Mouse (Mus musculus) cerebellum, adult 9-10 months (tissue): ENCODE measurements around the gene Bsg.
"Not testable (repeated sequence)": the region's sequence is repeated elsewhere in the genome, so short reads cannot be mapped to it uniquely, and the experiment has no call there.

Experiments
- DNase-seq: peaks from one replicate; pipeline ENCODE4 v3.0.0; 2022

The Bsg gene

DNA sequence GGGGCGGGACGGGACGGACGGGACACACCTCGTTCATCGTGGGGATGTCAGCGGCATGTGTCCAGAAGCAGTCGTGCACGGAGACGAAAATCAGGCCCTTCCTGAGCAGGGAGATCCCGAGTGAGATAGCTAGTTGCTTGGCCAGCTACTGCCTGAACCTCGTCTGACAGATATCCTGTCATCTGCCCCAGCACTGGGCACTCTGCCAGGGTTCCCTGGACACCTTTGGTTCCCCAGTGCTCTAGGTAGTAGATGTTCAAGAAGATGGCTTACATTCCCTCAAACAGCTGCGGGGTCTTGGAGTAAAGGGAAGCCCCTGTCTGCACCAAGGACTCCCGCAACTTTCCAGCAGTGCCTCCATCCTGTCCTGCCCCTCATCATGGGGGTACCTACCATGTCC is 32.4 kb downstream of the Bsg start:
- DNase-seq = no peak

DNA sequence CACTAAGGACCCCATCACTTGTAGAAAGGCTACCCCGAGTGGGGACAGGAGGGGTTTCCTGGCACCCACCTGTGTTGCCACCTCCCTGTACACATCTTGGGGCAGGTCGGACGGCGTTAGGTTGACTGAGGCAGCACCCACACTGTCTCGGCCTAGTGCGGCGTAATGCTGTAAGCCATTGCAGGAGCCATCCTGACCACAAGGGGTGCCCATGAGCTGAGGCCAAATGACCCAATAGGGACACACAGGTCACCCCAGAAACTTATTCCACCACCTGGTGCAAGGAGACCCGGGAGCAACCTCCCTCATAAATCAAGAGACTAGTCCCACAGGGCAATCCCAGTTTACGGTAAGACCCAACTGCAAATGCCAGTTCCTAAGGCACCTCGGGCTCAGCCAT is 34.0 kb downstream of the Bsg start:
- no peak for DNase-seq

DNA sequence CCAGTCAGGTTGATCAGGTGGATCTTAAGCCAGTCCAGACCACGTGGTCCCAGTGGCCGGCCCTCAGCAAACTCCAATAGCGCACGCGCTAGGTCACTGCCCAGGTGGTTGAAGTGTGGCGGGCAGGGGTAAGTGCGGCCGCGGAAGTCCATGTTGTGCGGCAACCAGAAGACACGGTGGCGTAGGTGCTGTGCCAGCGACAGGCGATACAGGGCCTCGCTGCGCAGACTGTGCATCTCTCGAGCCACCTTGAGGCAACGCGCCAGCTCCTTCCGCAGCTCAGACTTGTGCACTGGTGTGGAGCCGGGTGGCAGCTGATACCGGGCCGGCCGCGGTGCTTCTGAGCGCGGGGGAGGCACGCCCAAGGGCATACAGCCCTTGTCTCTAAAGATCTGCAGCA is 34.9 kb downstream of the Bsg start:
- no peak for DNase-seq

DNA sequence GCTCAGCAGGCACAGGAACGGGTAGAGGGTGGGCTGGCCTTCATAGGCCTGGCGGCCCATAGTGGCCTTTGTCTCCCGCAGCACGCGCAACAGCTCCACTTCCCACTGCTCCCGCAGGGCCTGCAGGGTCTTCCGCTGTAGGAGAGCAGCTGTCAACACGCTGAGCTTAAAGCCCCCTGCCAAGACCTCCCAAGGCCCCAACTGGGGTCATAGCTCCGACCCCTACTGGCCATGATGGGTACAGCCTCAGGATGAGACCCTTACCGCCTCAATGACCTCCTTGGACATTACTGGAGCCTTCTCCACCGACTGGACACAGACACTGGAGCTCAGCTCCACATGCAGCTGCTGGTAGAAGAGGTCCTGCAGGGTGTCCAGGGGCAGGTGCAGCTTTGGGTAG is 36.6 kb downstream of the Bsg start:
- no peak for DNase-seq

DNA sequence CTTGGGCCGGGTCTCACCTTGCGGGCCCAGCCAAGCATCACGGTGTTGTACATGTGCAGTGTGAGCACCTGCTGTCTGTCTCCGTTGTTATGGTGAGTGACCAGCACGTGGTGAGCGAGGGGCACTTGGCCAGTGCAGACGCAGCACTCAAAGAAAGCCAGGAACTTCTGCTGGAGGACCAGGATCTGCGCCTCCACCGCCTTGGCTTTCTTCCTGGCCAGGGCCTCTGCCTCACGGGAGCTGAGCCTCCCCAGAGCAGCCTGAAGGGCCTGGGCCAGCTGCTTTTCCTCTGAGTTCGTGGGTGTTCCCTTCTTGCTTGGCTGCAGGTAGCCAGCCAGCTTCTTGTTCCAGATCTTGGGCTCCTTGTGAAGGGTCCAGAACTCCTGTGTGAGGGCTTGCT is 38.9 kb downstream of the Bsg start:
- DNase-seq = no peak

DNA sequence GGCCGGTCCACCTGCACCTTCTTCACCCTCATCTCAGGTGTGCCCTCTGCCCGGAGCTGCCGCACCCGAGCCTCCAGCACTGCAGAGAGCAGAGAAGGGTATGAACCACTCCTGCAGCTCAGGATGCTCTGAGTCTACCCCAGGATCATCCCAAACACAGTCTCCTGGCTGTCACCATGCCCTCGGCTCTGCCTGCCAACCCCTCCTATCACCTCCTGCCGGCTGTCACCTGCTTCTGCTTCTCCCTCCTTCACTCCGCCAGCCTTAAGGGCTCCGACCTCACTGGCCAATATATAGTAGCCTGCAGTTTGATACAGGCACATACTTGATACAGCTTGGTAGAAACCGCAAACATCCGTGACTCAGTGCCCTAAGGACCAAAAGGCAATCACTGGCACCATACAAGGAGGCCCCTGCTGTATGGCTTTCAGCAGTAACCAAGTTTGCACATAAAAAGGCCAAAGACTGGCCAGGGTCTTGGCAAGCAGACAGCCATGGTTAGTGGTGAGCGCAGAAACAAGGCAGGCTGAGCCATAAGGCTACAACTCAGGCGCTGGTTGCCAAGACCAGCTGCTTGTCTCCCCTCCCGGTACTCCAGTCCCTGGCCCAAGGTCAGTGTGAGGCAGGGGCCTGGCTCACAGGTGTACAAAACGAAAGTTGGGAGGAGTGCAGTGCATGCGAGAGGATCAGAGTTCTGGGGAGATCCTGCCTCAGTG is 39.5 kb downstream of the Bsg start:
- DNase-seq = peak; percentile 74

DNA sequence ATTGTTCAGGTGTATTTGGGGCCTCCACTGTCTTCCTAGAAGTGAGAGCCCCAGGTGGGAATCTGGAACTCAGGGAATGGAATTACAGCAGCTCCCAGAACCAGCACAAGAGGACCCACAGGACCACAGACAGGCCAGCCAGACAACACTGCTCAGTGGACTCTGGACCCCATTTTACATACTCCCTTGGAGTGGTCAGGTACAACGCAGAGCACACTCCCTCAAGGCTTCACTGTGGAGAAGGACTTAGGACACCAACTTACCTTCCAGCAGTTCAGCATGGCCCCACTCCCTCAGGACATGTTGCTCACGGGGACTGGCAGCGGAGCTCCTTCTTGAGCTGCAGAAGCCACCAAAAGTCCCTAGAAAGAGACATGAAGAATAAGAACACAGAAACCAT is 41.1 kb downstream of the Bsg start:
- DNase-seq = no peak

DNA sequence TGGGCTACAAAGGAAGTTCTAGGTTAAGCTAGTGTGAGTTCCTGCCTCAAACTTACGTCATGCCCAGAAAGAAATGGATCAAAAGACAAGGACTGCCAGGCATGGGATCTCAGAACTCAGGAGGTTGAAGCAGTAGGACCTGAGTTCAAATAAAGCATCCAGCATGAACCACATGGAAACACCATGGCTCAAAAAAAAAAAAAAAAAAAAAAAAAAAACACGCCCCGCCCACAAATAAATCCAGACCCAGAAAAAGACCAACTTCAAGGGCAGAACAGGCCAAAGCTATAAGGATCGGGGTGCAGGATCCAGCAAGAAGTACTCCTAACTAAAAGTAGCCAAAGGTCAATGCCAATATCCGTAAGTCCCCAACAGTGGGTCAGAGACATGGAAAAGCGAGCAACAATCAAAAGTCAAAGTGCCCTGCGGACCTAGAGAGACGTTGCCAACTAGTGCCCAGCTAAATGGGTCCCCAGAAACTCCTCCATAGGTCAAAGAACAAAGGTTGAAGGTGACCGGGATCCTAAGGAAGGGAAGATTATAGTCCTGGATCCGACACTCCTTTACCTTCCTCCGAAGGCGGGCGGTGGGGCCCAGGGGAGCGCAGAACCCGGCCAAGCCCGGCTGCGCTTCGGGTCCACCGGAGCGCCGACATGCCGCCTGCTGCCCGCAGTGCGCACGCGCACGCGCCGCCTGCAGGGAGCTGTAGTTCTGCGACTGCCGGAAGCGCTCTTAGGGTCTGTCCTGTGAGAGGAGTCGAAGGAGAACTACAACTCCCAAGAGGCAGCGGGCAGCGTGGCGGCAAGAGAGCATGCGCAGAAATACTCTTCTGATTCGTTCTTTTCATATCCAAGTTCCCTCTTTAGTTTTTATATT is 41.8 kb downstream of the Bsg start, which contains the start of gene Polrmt:
Polrmt (minus strand) TSS at position 684 of the 876 bp plus-strand sequence.
- DNase-seq = peak; percentile 98

DNA sequence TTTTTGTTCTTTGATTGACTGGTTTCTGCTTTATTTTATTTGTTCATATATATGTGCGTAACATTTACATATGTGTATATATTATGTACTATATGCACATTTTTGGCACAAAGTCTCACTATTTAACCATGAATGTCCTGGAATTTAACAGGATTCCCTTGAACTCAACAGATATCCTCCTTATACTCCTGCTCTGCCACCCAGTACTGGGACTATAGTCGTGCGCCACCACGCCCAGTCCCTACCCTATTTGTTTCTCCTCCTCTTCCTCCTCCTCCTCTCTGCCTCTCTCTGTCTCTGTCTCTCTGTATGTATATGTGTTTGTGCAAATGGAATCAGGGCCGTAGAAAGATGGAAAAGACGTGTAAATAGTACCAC is 42.5 kb downstream of the Bsg start:
- DNase-seq = no peak

DNA sequence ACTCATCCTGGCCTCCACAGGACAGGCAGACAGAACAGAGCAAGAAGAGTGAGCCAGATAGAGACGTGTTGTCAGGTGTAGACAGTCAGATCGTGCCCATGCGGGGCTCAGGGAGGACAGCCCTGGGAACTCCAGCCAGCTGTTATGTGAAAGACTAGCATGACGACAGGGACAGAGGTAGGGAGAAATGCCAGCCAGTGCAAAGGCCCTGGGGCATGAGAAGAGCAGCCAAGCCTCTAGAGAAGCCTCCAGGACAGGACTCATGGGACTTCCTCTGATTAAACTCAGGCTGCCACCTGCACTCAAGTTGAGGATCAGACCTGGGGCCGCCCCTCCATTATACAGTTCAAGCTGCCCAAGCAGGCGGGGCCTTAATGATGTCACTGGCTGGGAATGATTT is 44.2 kb downstream of the Bsg start:
- DNase-seq = no peak

DNA sequence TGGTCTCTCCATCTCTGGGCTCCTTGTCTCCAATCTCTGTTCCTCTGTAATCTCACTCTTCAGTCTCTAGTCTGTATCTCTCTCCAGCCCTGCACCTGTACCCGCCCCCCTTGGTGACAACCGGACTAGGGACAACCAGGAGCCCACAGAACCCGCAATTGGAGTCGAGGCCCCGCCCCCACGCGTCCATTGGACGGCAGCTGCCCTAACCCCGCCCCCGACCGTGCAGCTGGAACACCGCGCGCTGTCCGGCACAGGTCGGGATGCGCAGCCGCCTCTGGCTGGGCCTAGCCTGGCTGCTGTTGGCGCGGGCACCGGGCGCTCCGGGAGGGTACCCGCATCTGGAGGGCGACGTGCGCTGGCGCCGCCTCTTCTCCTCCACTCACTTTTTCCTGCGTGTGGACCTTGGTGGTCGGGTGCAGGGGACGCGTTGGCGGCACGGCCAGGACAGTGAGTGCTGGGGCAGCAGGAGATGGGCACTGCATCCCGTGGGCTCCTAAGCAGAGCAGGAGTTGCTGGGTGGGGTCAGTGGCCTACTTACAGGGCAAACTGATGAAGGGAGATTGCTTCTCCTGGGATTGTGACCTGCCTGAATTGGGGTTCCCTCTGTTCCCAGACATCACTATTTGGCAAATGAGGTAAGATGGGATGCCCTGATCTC is 50.7 kb downstream of the Bsg start, which contains the start of gene Fgf22:
Fgf22 (plus strand) TSS at position 221 of the 661 bp plus-strand sequence.
- DNase-seq = peak; percentile 87

DNA sequence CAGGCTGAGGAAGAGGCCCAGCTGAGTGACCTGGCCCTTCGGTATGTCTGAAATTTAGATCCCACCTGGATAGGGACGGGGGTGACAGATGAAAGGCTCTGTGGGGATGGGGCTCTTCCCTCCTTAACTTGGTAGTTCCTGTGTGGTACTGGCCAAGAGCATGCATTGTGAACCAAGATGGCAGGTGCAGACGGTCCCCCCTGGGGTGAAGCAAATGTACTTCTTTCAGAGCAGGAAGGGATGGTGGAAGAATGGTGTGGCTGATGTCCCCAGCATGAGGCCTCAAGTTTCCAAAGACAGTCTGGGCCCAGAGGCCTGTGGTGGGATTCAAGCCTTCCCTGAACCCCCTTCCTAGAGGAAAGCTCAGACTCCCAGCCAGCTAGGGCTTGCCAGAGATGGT is 51.6 kb downstream of the Bsg start:
- DNase-seq = no peak

DNA sequence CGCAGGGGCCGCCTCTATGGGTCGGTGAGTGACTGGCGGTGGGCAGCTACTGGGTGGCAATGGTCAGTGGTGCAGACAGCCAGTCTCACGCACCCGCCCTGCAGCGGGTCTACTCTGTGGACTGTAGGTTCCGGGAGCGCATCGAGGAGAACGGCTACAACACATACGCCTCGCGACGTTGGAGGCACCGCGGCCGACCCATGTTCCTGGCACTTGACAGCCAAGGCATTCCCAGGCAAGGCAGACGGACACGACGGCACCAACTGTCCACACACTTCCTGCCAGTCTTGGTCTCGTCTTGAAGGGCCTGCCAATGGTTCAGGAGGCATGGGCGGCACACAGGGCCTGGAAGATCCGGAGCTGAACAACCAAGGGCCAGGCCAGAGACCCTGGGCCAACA is 52.4 kb downstream of the Bsg start:
- no peak for DNase-seq

DNA sequence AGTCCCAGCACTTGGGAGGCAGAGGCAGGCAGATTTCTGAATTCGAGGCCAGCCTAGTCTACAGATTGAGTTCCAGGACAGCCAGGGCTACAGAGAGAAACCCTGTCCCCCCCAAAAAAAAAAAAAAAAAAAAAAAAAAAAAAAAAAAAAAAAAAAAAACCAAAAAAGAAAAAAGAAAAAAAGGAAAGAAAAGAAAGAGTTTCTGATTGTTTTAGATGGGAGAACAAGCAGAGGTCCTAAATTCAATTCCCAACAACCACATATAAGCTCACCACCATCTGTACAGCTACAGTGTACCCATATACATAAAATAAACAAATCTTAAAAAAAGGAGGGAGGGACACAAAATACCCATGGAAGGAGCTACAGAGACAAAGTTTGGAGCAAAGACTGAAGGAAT is 55.4 kb downstream of the Bsg start:
- not testable (repeated sequence) for DNase-seq

DNA sequence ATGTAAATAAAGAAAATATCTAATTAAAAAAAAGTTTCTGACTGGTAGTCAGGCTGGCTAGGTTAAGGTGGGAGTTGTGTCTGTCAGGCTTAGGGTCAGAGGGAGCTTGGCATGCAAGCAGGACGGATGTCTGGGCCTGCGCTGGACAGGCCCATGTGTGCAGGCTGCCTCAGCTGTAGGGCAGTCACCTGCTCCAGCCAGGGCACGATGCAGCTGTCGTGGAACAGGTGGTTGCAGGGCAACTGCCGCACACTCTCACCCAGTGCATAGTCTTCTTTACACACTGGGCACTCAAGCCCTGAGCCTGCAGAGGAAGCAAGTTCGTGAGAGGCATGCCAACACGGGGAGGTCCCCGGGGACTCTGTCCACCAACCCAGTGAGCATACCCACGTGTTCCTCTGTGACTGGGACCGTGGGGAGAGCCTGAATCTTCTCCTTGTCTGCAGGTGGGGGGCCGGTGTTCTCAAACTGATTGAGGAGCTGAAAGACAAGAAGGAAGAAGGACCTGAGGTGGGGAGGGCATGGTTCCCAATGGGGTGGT is 56.4 kb downstream of the Bsg start:
- no peak for DNase-seq
